Mouse (Mus musculus) embryonic facial prominence, embryonic 12.5 days (tissue): ENCODE results near the gene Plcxd2. TPM values are rescaled to one million over a fixed set of nuclear protein-coding genes. Genes with fewer than 3 reads are reported as not detected.

Experiments
- polyA plus RNA-seq: library from polyadenylated mRNA; unstranded; fragments of >200 nt; fragmentation: Nextera tagmentation; extraction: Ambion mirVana; gene quantifications from 2 replicates; pipeline ENCODE4 v1.2.1, GENCODE M21; 2016

The Plcxd2 gene
- polyA plus RNA-seq, 1 experiment from 2014 or later, result 1.9 TPM

Other genes starting within 250 kb of the Plcxd2 start
- gene Phldb2, start 56.6 kb downstream of the Plcxd2 start, polyA plus RNA-seq, result 72.5 and 77.8 TPM in 2 replicates
- gene Cd96, start 110.0 kb upstream of the Plcxd2 start, polyA plus RNA-seq, result 0.13 TPM in 1 of 2 replicates, not detected in the other
- 2.9 and 4.8 TPM in 2 replicates for gene Gm4737, start 144.9 kb upstream of the Plcxd2 start, polyA plus RNA-seq